Mouse (Mus musculus): ENCODE results near the gene Fgf4.
"Not testable (repeated sequence)": the region's sequence is repeated elsewhere in the genome, so short reads cannot be mapped to it uniquely, and the experiment has no call there.

The Fgf4 gene

DNA sequence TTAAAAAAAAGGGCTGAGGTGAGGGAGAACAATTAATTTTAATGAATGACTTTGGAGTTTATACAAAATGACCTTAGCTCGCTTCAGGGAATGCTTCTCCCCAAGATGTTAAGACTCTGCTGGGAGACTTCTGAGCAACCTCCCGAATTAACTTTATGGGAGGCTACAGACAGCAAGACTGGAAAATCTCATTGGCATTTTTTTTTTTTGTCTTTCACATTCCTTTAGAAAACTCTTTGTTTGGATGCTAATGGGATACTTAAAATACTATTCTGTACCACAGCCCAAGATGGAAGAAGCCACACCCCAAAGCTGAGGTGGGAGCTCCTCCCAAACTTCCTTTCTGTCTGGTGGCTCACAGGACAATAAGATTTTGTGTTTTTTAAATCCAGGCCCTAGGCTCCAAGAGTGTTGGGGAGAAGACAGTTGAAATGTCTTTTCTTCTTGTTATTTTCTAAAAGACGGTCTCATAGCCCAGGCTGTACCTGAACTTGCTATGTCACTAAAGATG is 17.0 kb downstream of the Fgf4 start:
- DNase-seq (ENCODE audit: inconsistent age in 2 of 2, low spot score in 1 of 2) = no peak

DNA sequence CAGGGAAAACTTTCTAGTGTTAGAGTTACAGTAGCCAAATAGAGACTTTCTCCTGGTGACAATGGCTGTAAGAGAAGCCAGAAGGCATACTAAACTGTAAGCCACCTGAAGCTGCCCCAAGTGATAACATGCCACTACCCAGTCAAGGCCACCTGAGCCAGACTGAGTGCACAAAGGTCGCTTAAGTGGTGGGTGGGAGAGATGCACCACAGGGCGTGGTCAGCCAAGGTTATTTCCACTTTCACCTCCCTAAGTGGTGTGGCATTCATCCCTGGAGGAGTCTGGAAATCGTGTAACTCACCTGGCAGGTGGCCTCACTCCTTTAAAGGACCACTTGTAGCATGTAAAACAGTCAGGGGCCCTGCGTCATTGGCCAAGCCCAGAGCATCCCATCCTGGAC is 20.0 kb downstream of the Fgf4 start:
- no peak for DNase-seq (ENCODE audit: inconsistent age in 2 of 2, low spot score in 1 of 2)

DNA sequence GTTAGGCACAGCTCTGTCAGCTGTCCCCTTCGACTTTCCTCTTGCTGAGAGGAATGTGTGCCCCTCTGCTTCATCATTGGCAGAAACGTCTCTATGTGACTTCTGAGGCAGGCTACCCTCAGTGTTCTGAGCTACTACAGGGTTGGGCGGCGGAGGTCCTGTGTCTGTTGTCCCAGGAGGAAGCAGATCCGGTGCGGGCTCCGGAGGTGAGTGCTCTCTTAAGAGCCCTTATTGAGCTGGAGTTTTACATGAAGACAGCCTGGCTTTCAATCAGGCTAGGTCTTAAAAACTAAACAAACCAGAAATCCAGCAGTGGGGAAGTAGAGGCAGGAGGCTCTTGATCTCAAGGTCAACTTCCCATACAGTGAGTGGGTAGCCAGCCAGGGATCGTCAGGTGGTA is 20.4 kb downstream of the Fgf4 start:
- no peak for DNase-seq (ENCODE audit: inconsistent age in 2 of 2, low spot score in 1 of 2)

- no peak for DNase-seq (ENCODE audit: inconsistent age in 2 of 2, low spot score in 1 of 2)
These were observed 25.3 kb downstream of the Fgf4 start for GRCm38 (mm10) chr7:144872420-144872819.

DNA sequence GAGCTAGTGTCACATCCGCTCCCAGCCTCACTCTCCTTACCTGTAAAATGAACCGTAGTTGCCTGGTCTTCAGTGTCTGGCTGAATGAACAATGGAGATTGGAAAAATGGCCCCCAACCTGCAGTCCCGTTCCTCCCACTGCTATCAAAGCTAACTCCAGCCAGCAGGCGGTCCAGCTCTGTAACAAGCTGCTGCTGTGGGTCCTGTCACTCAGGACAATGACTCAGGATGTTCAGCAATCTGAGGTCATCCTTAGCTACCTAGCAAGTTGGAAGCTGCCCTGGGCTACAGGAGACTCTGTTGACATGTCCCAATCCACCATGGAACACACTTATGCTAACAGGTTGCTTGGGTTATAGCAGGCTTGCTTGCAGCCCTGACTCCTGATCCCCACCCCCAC is 26.0 kb downstream of the Fgf4 start:
- peak in 1 of 2 experiments; percentile 52 for DNase-seq (ENCODE audit: inconsistent age in 2 of 2, low spot score in 1 of 2)

DNA sequence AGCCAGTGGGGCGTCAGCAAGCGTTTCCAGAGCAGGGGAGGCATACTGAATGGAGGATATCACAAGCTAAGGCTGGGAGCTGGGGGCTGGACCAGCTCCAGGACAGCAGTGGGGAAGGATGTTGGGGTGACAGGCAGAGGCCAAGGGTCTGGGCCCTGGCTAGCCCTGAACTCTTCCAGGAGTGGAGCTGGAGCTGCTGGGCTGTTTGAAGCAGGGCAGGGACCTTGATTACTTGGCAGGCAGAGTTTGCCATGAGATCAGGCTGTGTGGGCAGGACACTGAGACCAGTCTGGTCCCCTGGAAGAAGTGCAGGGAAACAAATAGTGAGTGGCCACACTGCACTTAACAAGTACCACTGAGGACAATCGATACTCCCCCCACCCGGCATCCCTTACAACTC is 27.1 kb downstream of the Fgf4 start:
- DNase-seq (ENCODE audit: inconsistent age in 2 of 2, low spot score in 1 of 2) = peak; percentile 22 to 71

GRCm38 (mm10) chr7:144878401-144878800 is 31.2 kb downstream of the Fgf4 start:
- peak; percentile 37 to 75 for DNase-seq (ENCODE audit: inconsistent age in 2 of 2, low spot score in 1 of 2)

DNA sequence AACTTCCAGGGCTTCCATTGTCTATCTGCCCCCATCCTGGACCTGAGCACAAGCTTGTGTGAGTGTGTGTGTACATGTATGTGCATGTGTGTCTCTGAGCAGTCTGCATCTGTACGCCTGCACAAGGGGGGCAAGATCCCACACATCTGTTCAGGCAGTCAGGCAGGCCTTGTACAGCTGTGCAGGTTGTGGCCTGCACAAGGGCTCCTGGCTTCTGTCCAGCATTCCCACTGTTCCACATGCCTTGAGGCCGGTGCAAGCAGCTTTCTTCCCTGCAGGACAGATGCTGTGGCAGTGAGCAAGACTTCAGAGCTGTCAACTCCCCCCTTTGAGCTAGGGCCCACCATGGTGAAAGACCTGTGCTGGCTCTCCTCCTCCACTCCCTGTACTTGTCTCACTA is 35.9 kb downstream of the Fgf4 start:
- no peak for DNase-seq (ENCODE audit: inconsistent age in 2 of 2, low spot score in 1 of 2)

DNA sequence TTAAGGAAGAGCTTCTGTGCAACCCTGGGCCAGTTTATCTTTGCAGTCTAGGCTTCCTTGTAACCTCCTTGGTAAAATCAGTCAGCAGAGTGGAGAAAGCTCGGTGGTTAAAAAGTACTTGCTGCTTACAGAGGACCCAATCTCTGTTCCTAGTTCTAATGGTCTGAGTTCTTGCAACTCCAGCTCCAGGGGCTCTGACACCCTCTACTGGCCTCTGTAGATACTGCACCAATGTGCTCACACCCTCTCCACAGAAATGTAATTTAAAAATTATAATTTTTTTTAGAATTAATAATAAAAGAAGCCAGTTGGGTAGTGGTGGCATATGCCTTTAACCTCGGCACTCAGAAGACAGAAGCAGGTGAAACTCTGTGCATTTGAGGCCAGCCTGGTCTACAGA is 40.5 kb downstream of the Fgf4 start:
- DNase-seq (ENCODE audit: inconsistent age in 2 of 2, low spot score in 1 of 2) = no peak

- peak; percentile 65 to 88 for DNase-seq (ENCODE audit: inconsistent age in 2 of 2, low spot score in 1 of 2)
These were observed 41.6 kb downstream of the Fgf4 start for GRCm38 (mm10) chr7:144888564-144889299.

DNA sequence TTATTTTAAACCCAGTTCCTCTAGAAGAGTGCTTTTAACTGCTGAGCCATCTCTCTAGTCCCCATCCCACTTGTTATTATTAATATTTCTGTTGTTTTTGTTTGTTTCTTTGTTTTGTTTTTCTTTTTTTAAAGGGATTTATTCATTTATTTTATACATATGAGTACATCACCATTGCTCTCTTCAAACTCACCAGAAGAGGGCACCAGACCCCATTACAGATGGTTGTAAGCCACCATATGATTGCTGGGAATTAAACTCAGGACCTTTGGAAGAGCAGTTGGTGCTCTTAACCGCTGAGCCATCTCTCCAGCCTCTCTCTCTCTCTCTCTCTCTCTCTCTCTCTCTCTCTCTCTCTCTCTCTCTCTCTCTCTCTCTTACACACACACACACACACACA is 43.5 kb downstream of the Fgf4 start:
- DNase-seq (ENCODE audit: inconsistent age in 2 of 2, low spot score in 1 of 2) = not testable (repeated sequence)

- DNase-seq (ENCODE audit: inconsistent age in 2 of 2, low spot score in 1 of 2) = no peak
These were observed 44.7 kb downstream of the Fgf4 start for GRCm38 (mm10) chr7:144891863-144892262.

- DNase-seq (ENCODE audit: inconsistent age in 2 of 2, low spot score in 1 of 2) = no peak
These were observed 45.2 kb downstream of the Fgf4 start for GRCm38 (mm10) chr7:144892322-144892721.

- peak in 1 of 2 experiments; percentile 77 for DNase-seq (ENCODE audit: inconsistent age in 2 of 2, low spot score in 1 of 2)
These were observed 47.0 kb downstream of the Fgf4 start for GRCm38 (mm10) chr7:144894191-144894590.

DNA sequence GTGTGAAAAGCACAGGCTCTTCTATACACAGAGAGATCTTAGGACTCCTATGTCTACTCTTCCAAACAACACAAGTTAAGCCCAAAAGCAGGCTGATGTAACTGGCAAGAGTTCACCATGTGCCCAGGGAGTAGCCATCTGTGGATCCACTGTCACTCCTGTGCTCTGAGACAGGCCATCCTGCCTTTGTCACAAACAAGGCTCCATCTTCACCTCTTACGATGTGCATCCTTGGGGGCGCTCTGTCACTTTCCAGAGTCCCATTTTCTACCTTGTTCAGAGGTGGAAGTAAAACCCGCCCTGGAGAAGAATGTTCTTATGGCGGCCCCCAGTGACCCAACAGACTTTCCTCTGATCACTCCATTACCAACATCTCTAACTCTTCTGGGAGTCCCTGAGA is 47.5 kb downstream of the Fgf4 start:
- DNase-seq (ENCODE audit: inconsistent age in 2 of 2, low spot score in 1 of 2) = peak in 1 of 2 experiments; percentile 41

- DNase-seq (ENCODE audit: inconsistent age in 2 of 2, low spot score in 1 of 2) = peak; percentile 77 to 92
These were observed 48.3 kb downstream of the Fgf4 start for GRCm38 (mm10) chr7:144895305-144896111.

DNA sequence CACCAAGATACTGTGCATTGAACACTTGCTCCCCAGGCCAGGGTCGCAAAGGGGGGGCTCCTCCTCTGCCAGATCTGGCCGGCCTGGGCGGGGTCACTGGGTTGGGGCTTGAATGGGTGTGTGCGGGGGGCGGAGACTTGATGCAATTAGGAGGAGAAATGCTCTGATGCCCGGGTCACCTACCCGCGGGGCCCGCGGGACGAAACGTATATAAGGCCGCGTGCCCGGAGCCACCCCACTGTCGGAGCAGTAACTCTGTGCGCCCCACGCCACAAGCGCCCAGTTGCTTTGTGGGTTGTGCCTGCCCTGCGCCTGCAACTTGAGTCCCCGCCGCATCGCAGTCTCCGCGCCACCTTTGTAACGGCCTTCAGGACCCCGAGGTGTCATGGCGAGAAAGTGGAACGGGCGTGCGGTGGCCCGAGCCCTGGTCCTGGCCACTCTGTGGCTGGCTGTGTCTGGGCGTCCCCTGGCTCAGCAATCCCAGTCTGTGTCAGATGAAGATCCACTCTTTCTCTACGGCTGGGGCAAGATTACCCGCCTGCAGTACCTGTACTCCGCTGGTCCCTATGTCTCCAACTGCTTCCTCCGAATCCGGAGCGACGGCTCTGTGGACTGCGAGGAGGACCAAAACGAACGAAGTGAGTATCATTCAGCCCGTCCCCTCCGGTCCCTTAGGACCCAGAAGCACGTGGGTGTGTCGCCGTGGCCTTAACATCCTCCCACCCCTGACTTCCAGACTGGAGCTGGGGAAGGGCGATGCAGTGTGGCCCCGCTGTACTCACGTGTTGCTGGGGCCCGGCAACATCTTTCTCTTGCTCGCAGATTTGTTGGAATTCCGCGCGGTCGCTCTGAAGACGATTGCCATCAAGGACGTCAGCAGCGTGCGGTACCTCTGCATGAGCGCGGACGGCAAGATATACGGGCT is 49.4 kb downstream of the Fgf4 start, which contains the start of gene Fgf15:
TSS of gene Fgf15 (plus strand) at position 238 of the 925 bp plus-strand sequence.
- DNase-seq (ENCODE audit: inconsistent age in 2 of 2, low spot score in 1 of 2) = peak in 1 of 2 experiments; percentile 51

- no peak for DNase-seq (ENCODE audit: inconsistent age in 2 of 2, low spot score in 1 of 2)
These were observed 51.3 kb downstream of the Fgf4 start for GRCm38 (mm10) chr7:144898506-144898905.

GRCm38 (mm10) chr7:144905514-144905913 is 58.3 kb downstream of the Fgf4 start:
- DNase-seq (ENCODE audit: inconsistent age in 2 of 2, low spot score in 1 of 2) = not testable (repeated sequence)

- peak in 1 of 2 experiments; percentile 74 for DNase-seq (ENCODE audit: inconsistent age in 2 of 2, low spot score in 1 of 2)
These were observed 59.7 kb downstream of the Fgf4 start for GRCm38 (mm10) chr7:144906708-144907397.
